Mouse (Mus musculus) embryonic fibroblast, embryonic 13.5 days (primary cell): Measurements from ENCODE around the gene Ankar. TPM values are rescaled to one million over a fixed set of nuclear protein-coding genes. Genes with fewer than 3 reads are reported as not detected.

Source experiments
- H3K27ac ChIP-seq: 2 replicates; pipeline ENCODE4 v1.5.1; 2012; ENCODE audit warnings: low read length, control low read depth, inconsistent platforms; ENCODE audit not compliant: insufficient read depth
- H3K4me1 ChIP-seq: 2 replicates; pipeline ENCODE4 v1.6.1; 2011; ENCODE audit warnings: low read length; ENCODE audit not compliant: control insufficient read depth, insufficient read depth
- H3K4me3 ChIP-seq: 2 replicates; pipeline ENCODE4 v1.5.1; 2011; ENCODE audit warnings: mild to moderate bottlenecking, control low read depth, low read length; ENCODE audit not compliant: insufficient read depth
- CTCF ChIP-seq: IDR thresholded peaks from 2 replicates; pipeline ENCODE4 v1.5.1; 2011; ENCODE audit warnings: mild to moderate bottlenecking, control low read depth, low read length, moderate library complexity, borderline replicate concordance; ENCODE audit not compliant: insufficient read depth
- POLR2A ChIP-seq: IDR thresholded peaks from 2 replicates; pipeline ENCODE4 v1.6.1; 2011; ENCODE audit warnings: low read depth, mild to moderate bottlenecking, control low read depth, low read length, moderate library complexity
- polyA plus RNA-seq: library from polyadenylated mRNA; stranded (reverse); fragments of >200 nt; gene quantifications from 2 replicates; pipeline ENCODE4 v1.2.4, GENCODE M21; 2011; ENCODE audit warnings: low read depth; ENCODE audit not compliant: missing spikeins, insufficient read length

Gene Ankar
- polyA plus RNA-seq, 1 experiment: not detected

DNA sequence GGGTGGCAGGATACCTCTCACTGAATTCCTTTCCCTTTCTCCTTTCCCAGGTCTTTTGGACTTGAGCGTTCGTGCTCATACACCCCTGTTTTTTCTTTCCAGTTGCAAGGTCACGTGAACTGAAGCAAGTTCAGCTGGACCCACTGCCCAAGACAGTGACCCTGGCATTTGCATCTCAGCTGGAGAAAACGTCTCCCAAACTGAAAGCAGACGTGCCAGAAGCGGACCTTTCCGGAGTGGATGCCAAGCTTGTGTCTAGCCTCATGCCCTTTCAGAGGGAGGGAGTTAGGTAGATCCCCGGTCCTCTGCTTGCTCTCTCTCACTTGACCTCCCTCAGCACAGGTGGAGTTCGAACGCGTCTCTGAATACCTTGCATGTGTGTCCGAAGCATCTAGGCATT is 104.7 kb downstream of the Ankar start:
- Histone ChIP-seq H3K27ac (no peak overlapping the region), H3K4me1 (peaks cover 18% of the 10 kb centered on the region), H3K4me3 (no peak overlapping the region)
- TF ChIP-seq CTCF (no peak), POLR2A (no peak)

DNA sequence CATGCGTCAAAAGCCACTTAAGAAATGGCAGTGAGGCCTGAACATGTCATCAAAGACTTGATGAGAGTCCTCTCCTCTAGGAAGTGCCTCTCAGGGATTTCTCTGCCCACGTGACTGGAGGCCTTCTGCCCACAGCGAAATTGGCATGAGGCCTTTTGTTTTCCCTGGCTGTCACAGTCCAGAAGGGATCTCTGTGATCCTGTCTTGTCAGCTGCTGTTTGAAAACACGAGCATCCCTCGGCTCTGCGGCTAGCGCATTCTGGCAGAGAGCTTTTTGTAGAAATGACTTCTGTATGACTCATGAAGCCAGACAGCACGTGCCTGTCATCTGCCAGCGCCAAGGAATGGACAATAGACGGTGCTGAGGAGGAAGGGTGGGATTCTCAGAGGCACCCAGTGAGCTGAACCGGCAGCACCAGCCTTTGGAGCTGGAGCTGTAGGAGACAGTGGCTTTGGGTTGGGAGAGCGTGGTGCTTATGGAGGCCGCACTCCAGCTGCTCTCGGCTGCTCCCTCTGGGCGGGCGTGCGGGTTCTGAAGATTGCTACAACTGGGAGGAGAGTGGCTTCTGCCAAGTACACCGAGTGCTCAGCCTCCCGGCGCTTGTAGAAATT is 106.9 kb downstream of the Ankar start:
- H3K4me3 ChIP-seq: no peak overlapping the region
- H3K4me1 ChIP-seq: peaks cover 3% of the 10 kb centered on the region
- TF ChIP-seq CTCF: no peak
- H3K27ac ChIP-seq: no peak overlapping the region

Other genes with a start within 250 kb of the Ankar start
- gene March4, start 163.6 kb downstream of the Ankar start, polyA plus RNA-seq: 0.11 TPM in 1 of 2 replicates, not detected in the other
- gene Smarcal1, start 117.3 kb downstream of the Ankar start, polyA plus RNA-seq: 24.9 and 28.0 TPM in 2 replicates
- gene Rpl37a, start 10.7 kb upstream of the Ankar start, polyA plus RNA-seq: 1,004 and 1,061 TPM in 2 replicates
- 331 and 641 TPM in 2 replicates for gene Igfbp2, start 123.9 kb upstream of the Ankar start, polyA plus RNA-seq
- gene Igfbp5, start 174.3 kb upstream of the Ankar start, polyA plus RNA-seq: 149 and 746 TPM in 2 replicates